Mouse (Mus musculus): ENCODE measurements around the gene Paf1. TPM values are rescaled to one million over a fixed set of nuclear protein-coding genes. Genes with fewer than 3 reads are reported as not detected.
A peak's percentile ranks its signal among the peaks of the same experiment; 100 is the strongest.

Paf1 gene
- polyA plus RNA-seq, 1 experiment from 2014 or later, result 26.2 TPM

GRCm38 (mm10) chr7:28357984-28358383 lies 34.8 kb upstream of the Paf1 start:
- Histone ChIP-seq H3K9me3 (replicated peaks) (no peaks in the 10 kb centered on the region), H3K27me3 (no peaks in the 10 kb centered on the region), H3K4me3 (replicated peaks) (no peak overlapping the region), H3K36me3 (replicated peaks) (peaks cover 26% of the 10 kb centered on the region), H3K9ac (no peak overlapping the region), H3K4me1 (replicated peaks) (peaks cover 21% of the 10 kb centered on the region), H3K4me2 (peak overlapping the region; percentile 8; the same call in 1 of the 2 replicates), H3K27ac (replicated peaks) (peak overlapping the region; percentile 45; the same call in 1 of the 2 replicates)
- 14% methylated on average over 5 of the region's 5 CpGs for WGBS (ENCODE audit: insufficient replicate concordance)
- ATAC-seq (ENCODE audit: insufficient read depth), result peak; percentile 45; the same call in 1 of the 2 replicates

DNA sequence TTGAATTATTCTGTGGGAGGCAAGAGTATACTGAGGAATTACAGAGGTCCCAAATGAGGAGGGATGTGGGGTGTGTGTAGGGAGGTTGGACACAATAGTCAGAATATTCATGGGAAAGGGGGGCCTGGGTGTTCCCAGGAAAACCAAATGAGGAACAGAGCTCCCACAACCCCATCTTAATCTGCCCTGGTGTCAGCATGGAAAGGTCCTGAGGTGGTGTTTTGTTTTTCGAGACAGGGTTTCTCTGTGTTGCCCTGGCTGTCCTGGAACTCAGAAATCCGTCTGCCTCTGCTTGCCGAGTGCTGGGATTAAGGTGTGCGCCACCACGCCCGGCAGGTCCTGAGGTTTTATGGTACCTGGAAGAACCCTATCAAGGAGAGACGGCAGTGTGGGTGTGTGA lies 34.3 kb upstream of the Paf1 start:
- ATAC-seq (ENCODE audit: insufficient read depth), result no peak
- Histone ChIP-seq H3K27me3 (no peaks in the 10 kb centered on the region), H3K4me2 (0 out of 2 replicates have a peak overlapping the region, but pooled peaks have one; percentile 8), H3K4me3 (replicated peaks) (no peak overlapping the region), H3K27ac (replicated peaks) (peak overlapping the region; percentile 45; the same call in 1 of the 2 replicates), H3K9ac (no peak overlapping the region), H3K36me3 (replicated peaks) (peaks cover 21% of the 10 kb centered on the region), H3K9me3 (replicated peaks) (no peaks in the 10 kb centered on the region), H3K4me1 (replicated peaks) (peaks cover 21% of the 10 kb centered on the region)
- 53% methylated on average over 7 of the region's 7 CpGs for WGBS (ENCODE audit: insufficient replicate concordance)

- Histone ChIP-seq H3K4me2 (no peak overlapping the region), H3K9me3 (replicated peaks) (no peaks in the 10 kb centered on the region), H3K27ac (replicated peaks) (no peak overlapping the region), H3K9ac (no peak overlapping the region), H3K4me1 (replicated peaks) (peaks cover 21% of the 10 kb centered on the region), H3K4me3 (replicated peaks) (no peak overlapping the region), H3K36me3 (replicated peaks) (peaks cover 13% of the 10 kb centered on the region; the same call in 1 of the 2 replicates), H3K27me3 (no peaks in the 10 kb centered on the region)
- WGBS (ENCODE audit: insufficient replicate concordance), result 65% methylated on average over 10 of the region's 10 CpGs
- ATAC-seq (ENCODE audit: insufficient read depth), result no peak
Measured at GRCm38 (mm10) chr7:28359854-28360253, 32.9 kb upstream of the Paf1 start.

DNA sequence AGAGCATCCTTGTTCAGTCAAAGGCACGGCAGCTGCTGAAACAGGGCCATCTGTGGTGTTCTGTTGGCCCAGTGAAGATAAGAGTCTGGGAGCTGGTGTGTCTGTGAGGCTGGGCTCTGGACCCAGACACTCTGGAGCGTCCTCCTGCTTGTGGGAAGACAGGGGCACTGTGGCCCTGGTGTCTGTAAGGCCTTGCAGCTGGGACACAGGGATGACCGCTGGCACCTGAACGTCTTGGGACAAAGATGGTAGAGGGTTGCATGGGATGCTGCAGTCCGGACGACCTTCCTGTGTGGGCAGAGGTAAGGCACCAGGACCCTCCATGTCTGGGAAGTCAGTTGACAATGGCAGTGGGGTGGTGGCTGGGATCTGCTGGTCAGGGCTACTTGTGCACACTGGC lies 32.5 kb upstream of the Paf1 start:
- H3K4me3 ChIP-seq (replicated peaks), result no peak overlapping the region
- H3K36me3 ChIP-seq (replicated peaks), result peaks cover 13% of the 10 kb centered on the region; the same call in 1 of the 2 replicates
- H3K9me3 ChIP-seq (replicated peaks), result no peaks in the 10 kb centered on the region
- ATAC-seq (ENCODE audit: insufficient read depth), result no peak
- no peak overlapping the region for H3K27ac ChIP-seq (replicated peaks)
- H3K9ac ChIP-seq, result no peak overlapping the region
- H3K27me3 ChIP-seq, result no peaks in the 10 kb centered on the region
- 72% methylated on average over 6 of the region's 6 CpGs for WGBS (ENCODE audit: insufficient replicate concordance)
- no peak overlapping the region for H3K4me2 ChIP-seq
- peaks cover 21% of the 10 kb centered on the region for H3K4me1 ChIP-seq (replicated peaks)

GRCm38 (mm10) chr7:28361647-28362341 lies 31.0 kb upstream of the Paf1 start:
- no peak for ATAC-seq (ENCODE audit: insufficient read depth)
- Histone ChIP-seq H3K4me1 (replicated peaks) (peaks cover 18% of the 10 kb centered on the region), H3K9ac (no peak overlapping the region), H3K4me2 (no peak overlapping the region), H3K36me3 (replicated peaks) (peaks cover 15% of the 10 kb centered on the region; the same call in 1 of the 2 replicates), H3K27ac (replicated peaks) (no peak overlapping the region), H3K9me3 (replicated peaks) (no peaks in the 10 kb centered on the region), H3K4me3 (replicated peaks) (no peak overlapping the region), H3K27me3 (no peaks in the 10 kb centered on the region)
- WGBS (ENCODE audit: insufficient replicate concordance), result 73% methylated on average over 20 of the region's 20 CpGs

DNA sequence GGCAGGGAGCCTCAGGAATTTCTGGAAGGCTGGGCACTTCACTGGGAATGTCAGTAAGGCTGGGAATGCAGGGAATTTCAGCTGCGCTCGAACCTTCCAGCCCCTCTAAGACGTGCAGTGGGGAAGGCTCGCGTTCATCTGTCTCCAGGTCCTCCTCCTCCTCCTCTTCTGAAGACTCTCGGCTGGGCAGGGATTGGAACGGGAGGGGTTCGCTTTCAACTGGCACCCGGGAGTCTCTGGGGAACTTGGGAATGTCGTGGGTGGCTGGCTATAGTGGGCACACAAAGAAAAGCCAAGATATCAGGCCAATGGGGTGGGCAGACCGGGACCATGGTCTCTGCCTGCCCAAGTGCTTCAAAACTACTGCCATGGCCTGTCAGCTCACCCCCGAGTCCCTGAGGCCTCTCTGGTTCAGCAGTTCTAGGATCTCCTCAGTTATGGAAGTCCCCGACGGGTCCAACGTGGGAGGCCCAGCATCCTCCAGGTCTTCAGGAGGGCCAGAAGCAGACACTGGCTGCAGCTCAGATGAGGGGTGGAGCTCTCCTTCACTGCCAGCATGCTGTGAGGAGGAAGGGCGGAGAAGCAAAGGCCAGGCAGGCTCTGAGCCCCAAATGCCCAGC lies 30.2 kb upstream of the Paf1 start:
- ATAC-seq (ENCODE audit: insufficient read depth), result no peak
- Histone ChIP-seq H3K27me3 (no peaks in the 10 kb centered on the region), H3K9ac (no peak overlapping the region), H3K36me3 (replicated peaks) (peaks cover 17% of the 10 kb centered on the region; the same call in 1 of the 2 replicates), H3K4me1 (replicated peaks) (peaks cover 10% of the 10 kb centered on the region; the same call in 1 of the 2 replicates), H3K4me2 (no peak overlapping the region), H3K4me3 (replicated peaks) (no peak overlapping the region), H3K9me3 (replicated peaks) (no peaks in the 10 kb centered on the region), H3K27ac (replicated peaks) (no peak overlapping the region)
- WGBS (ENCODE audit: insufficient replicate concordance), result 75% methylated on average over 16 of the region's 16 CpGs

- 0 out of 2 replicates have a peak, but pooled peaks cover 9% of the 10 kb centered on the region for H3K36me3 ChIP-seq (replicated peaks)
- peaks cover 26% of the 10 kb centered on the region for H3K4me1 ChIP-seq (replicated peaks)
- H3K27me3 ChIP-seq, result peaks cover 16% of the 10 kb centered on the region
- ATAC-seq (ENCODE audit: insufficient read depth), result no peak
- WGBS (ENCODE audit: insufficient replicate concordance), result 76% methylated on average over 16 of the region's 16 CpGs
- H3K9me3 ChIP-seq (replicated peaks), result no peaks in the 10 kb centered on the region
- H3K27ac ChIP-seq (replicated peaks), result no peak overlapping the region
- no peak overlapping the region for H3K4me3 ChIP-seq (replicated peaks)
- H3K4me2 ChIP-seq, result no peak overlapping the region
- H3K9ac ChIP-seq, result no peak overlapping the region
Measured at GRCm38 (mm10) chr7:28367663-28368275, 25.0 kb upstream of the Paf1 start.

DNA sequence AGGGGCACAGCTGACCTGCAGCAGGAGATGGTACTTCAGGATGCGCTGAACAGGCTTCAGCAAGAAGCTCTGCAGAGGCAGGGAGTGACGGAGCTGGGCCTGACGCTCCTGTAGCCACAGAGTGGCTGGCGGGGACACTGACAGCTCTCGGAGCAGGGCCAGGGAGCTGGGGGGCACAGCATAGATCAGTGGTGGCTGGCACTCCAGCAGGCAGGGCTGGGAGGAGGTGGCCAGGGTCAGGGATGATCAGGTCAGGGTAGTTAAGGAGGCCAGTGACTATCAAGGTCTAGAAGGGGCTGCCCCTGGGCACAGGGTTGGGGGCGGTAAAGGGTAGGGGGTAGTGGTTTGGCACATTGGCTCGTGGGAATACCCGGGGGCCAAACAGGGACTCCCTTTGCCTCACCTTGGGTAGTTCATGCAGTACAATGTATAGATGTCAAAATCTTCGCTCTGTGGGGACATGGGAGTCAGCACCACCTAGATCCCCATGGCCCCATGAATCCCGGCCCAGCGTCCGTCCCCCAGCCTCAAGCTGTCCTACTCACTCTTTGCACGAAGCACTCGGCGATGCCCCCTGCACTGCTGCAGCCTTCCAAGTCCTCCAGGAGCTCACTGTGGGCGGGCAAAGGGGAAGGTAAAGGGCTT lies 24.4 kb upstream of the Paf1 start:
- H3K4me3 ChIP-seq (replicated peaks), result no peak overlapping the region
- WGBS (ENCODE audit: insufficient replicate concordance), result 82% methylated on average over 16 of the region's 16 CpGs
- 0 out of 2 replicates have a peak, but pooled peaks cover 9% of the 10 kb centered on the region for H3K36me3 ChIP-seq (replicated peaks)
- H3K4me2 ChIP-seq, result no peak overlapping the region
- H3K4me1 ChIP-seq (replicated peaks), result peaks cover 30% of the 10 kb centered on the region
- ATAC-seq (ENCODE audit: insufficient read depth), result no peak
- H3K9me3 ChIP-seq (replicated peaks), result no peaks in the 10 kb centered on the region
- no peak overlapping the region for H3K27ac ChIP-seq (replicated peaks)
- no peak overlapping the region for H3K9ac ChIP-seq
- H3K27me3 ChIP-seq, result peaks cover 16% of the 10 kb centered on the region

GRCm38 (mm10) chr7:28370051-28370450 lies 22.7 kb upstream of the Paf1 start:
- 83% methylated on average over 14 of the region's 14 CpGs for WGBS (ENCODE audit: insufficient replicate concordance)
- H3K9ac ChIP-seq, result no peak overlapping the region
- peaks cover 46% of the 10 kb centered on the region for H3K4me1 ChIP-seq (replicated peaks)
- H3K4me2 ChIP-seq, result 0 out of 2 replicates have a peak overlapping the region, but pooled peaks have one; percentile 95
- no peak overlapping the region for H3K4me3 ChIP-seq (replicated peaks)
- 0 out of 2 replicates have a peak, but pooled peaks cover 4% of the 10 kb centered on the region for H3K36me3 ChIP-seq (replicated peaks)
- no peak for ATAC-seq (ENCODE audit: insufficient read depth)
- H3K9me3 ChIP-seq (replicated peaks), result no peaks in the 10 kb centered on the region
- peaks cover 16% of the 10 kb centered on the region for H3K27me3 ChIP-seq
- no peak overlapping the region for H3K27ac ChIP-seq (replicated peaks)

- 14% methylated on average over 11 of the region's 11 CpGs for WGBS (ENCODE audit: insufficient replicate concordance)
- ATAC-seq (ENCODE audit: insufficient read depth), result no peak
Measured at GRCm38 (mm10) chr7:28370977-28371513, 21.7 kb upstream of the Paf1 start.

More at GRCm38 (mm10) chr7:28370977-28371513, 21.7 kb upstream of the Paf1 start:
- H3K4me1 ChIP-seq (replicated peaks), result peaks cover 56% of the 10 kb centered on the region
- H3K9ac ChIP-seq, result peak overlapping the region; percentile 68
- H3K4me3 ChIP-seq (replicated peaks), result peak overlapping the region; percentile 71
- H3K36me3 ChIP-seq (replicated peaks), result 0 out of 2 replicates have a peak, but pooled peaks cover 4% of the 10 kb centered on the region
- peak overlapping the region; percentile 95 for H3K4me2 ChIP-seq
- H3K27me3 ChIP-seq, result peaks cover 16% of the 10 kb centered on the region
- no peaks in the 10 kb centered on the region for H3K9me3 ChIP-seq (replicated peaks)
- H3K27ac ChIP-seq (replicated peaks), result peak overlapping the region; percentile 82; the same call in 1 of the 2 replicates
